Mouse (Mus musculus) liver, adult 2 months (tissue): Measurements from ENCODE around the gene 6430628N08Rik. TPM values are rescaled to one million over a fixed set of nuclear protein-coding genes. Genes with fewer than 3 reads are reported as not detected.

ENCODE experiments used
- DNase-seq: peaks from one replicate; pipeline ENCODE4 v3.0.0-alpha.2; 2011; ENCODE audit warnings: low read depth, low spot score; ENCODE audit errors: extremely low read depth
- H3K27ac ChIP-seq: fragments of 200-500 bp; replicated peaks from 2 replicates; pipeline ENCODE4 v1.5.1; 2012; ENCODE audit warnings: low read depth, mild to moderate bottlenecking, control low read depth, inconsistent platforms, low read length; ENCODE audit not compliant: insufficient read depth
- H3K27me3 ChIP-seq: fragments of 200-500 bp; 2 replicates; pipeline ENCODE4 v1.6.1; 2012; ENCODE audit warnings: mild to moderate bottlenecking, moderate library complexity, low read length, inconsistent platforms; ENCODE audit not compliant: control insufficient read depth, insufficient read depth
- H3K36me3 ChIP-seq: fragments of 200-500 bp; 2 replicates; pipeline ENCODE4 v1.6.1; 2012; ENCODE audit warnings: low read length, inconsistent platforms; ENCODE audit not compliant: control insufficient read depth, insufficient read depth
- H3K4me1 ChIP-seq: fragments of 200-500 bp; 2 replicates; pipeline ENCODE4 v1.6.1; 2011; ENCODE audit warnings: low read length; ENCODE audit not compliant: control insufficient read depth, insufficient read depth
- H3K4me3 ChIP-seq: fragments of 200-500 bp; 2 replicates; pipeline ENCODE4 v1.5.1; 2011; ENCODE audit warnings: low read depth, mild to moderate bottlenecking, control low read depth, low read length, moderate library complexity; ENCODE audit not compliant: insufficient read depth
- H3K79me2 ChIP-seq: fragments of 200-500 bp; 2 replicates; pipeline ENCODE4 v1.6.1; 2012; ENCODE audit warnings: inconsistent platforms, mild to moderate bottlenecking, low read length, moderate library complexity; ENCODE audit not compliant: control insufficient read depth, insufficient read depth
- H3K9ac ChIP-seq: fragments of 200-500 bp; 2 replicates; pipeline ENCODE4 v1.6.1; 2012; ENCODE audit warnings: low read depth, mild to moderate bottlenecking, control low read depth, inconsistent platforms, low read length
- CTCF ChIP-seq: fragments of 200-500 bp; IDR thresholded peaks from 2 replicates; pipeline ENCODE4 v1.5.1; 2011; ENCODE audit warnings: low read depth, low read length, control low read depth
- POLR2A ChIP-seq: fragments of 200-500 bp; IDR thresholded peaks from 2 replicates; pipeline ENCODE4 v1.6.1; 2011; ENCODE audit warnings: low read length, control low read depth; ENCODE audit not compliant: insufficient read depth; ENCODE audit errors: extremely low read depth
- WGBS: fragments of 180-500 bp; shearing (Covaris S2); methylation state at CpG from one replicate; pipeline ENCODE4 v1.1.7; 2018; 5-methylcytosine and 5-hydroxymethylcytosine counted together
- polyA plus RNA-seq: library from polyadenylated mRNA; depleted of rRNA; stranded (reverse); fragments of >200 nt; gene quantifications from 2 replicates; pipeline ENCODE4 v1.2.3, GENCODE M21; 2012
- total RNA-seq: library from RNA; depleted of rRNA; stranded (reverse); fragments of >200 nt; gene quantifications from 2 replicates; pipeline ENCODE4 v1.2.3, GENCODE M21; 2014

Gene 6430628N08Rik
- total and polyA plus RNA-seq, 2 experiments: not detected

DNA sequence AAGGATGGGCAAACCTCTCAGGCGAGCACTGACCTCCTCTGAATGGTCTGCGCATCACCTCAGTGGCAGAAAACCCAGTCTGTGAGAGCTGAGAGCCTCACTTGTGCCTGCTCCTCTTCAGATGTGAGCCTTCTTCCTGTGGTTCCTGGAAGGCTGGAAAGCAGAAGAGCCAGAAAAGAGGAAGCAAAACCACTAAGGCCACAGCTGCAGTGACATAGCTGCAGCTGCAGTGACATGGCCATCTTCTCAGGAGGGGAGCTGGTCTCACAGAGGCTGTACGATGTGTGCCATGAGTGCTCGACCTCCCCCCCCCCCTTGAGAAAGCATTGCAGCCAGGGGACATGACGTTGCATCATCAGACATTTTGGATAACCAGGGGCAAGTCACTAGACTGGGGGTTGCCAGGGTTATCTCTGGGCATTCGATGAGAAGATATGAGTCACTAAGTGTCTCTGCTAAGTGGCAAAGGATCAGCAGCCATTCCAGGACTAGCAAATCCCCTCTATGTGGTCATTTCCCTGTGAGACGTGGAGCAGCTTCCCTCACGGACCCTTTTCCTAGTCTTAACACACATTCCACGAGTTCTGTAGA, 33.1 kb upstream of the 6430628N08Rik start:
- WGBS: 78% methylated on average over 9 of the region's 9 CpGs
- Histone ChIP-seq H3K36me3 (peaks cover 20% of the 10 kb centered on the region), H3K27ac (no peak overlapping the region), H3K4me3 (no peak overlapping the region), H3K4me1 (no peaks in the 10 kb centered on the region), H3K79me2 (no peaks in the 10 kb centered on the region), H3K9ac (no peak overlapping the region), H3K27me3 (no peaks in the 10 kb centered on the region)
- DNase-seq: peak; percentile 16
- TF ChIP-seq POLR2A (no peak), CTCF (no peak)

DNA sequence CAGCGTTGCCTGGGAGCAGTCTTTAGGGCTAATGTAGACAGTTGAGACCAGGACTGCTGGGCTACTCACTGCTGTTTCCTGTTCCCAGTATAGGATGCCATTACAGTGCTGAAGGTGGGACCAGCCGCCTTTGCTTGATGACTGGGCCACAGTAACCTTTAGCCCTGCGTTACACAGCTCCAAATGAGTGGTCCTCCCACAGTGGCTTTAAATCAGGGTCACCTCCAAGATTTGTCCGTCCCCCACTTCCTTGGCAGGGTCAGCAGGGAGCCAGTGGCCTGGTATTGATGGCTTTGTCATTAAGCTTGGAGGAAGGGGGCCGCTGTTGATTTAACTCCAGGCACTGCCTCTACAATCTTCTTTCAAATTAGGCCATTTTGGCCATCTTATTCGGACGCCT, 27.1 kb upstream of the 6430628N08Rik start:
- H3K4me3 ChIP-seq: no peak overlapping the region
- TF ChIP-seq CTCF (no peak), POLR2A (no peak)
- H3K36me3 ChIP-seq: peaks cover 31% of the 10 kb centered on the region
- no peaks in the 10 kb centered on the region for H3K79me2 ChIP-seq
- no peak overlapping the region for H3K27ac ChIP-seq
- H3K4me1 ChIP-seq: no peaks in the 10 kb centered on the region
- 94% methylated on average over 7 of the region's 7 CpGs for WGBS
- H3K27me3 ChIP-seq: no peaks in the 10 kb centered on the region
- DNase-seq: no peak
- no peak overlapping the region for H3K9ac ChIP-seq

DNA sequence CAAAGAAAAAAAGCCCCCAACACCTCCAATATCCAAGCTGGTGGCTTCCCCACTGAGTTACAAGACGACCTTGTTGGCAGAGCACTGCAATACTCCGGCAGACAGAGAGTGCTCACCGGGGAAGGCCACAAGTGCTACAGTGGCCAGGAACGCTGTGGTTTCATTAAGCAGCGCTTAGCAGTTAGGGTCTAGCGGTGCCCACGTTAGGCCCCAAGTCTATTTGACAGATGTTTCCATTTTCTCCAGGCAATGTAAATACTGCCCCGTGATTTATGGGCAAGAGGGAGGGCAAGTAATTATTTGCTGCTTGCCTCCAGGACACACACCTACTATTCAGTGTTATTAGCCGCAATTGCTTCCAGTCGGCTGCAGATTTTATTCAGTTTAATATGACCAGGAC, 26.6 kb upstream of the 6430628N08Rik start:
- peaks cover 31% of the 10 kb centered on the region for H3K36me3 ChIP-seq
- WGBS: 83% methylated on average over 10 of the region's 10 CpGs

DNA sequence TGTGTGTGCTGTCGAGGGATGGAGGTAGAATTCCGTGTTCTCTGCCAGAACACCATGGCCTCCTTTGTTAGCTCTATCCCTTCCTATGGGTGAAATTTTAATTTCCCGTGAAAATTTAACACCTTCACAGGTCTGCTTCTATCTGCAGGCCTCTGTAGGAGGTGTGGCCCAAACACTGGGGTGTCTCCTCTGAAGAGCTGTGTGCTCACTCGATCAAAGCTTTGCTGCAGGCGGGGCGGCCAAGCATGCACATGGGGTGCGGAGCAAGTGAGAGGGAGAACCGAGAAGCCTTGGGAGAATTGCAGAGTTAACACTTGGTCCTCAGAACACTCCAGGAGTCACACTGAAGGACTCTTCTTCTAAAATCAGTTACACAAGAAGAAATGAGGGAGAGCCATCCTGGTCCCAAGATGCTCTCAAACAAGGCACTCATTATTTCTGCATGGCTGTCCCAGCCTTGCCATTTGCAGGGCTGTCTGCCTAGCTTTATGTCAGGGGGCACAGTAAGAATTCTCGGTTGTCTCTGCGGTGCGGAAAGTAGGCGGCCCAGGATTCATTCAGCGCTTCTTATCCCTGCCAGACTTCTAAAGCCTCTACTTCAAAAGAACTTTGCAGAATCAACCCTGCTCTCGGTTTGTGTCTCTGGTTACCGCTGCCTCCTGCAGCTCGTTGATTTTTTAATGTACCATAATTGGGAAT, 20.8 kb upstream of the 6430628N08Rik start:
- TF ChIP-seq POLR2A: no peak
- TF ChIP-seq CTCF: no peak
- no peak overlapping the region for H3K4me3 ChIP-seq
- H3K27me3 ChIP-seq: no peaks in the 10 kb centered on the region
- no peaks in the 10 kb centered on the region for H3K79me2 ChIP-seq
- no peak overlapping the region for H3K9ac ChIP-seq
- no peak overlapping the region for H3K27ac ChIP-seq
- WGBS: 85% methylated on average over 16 of the region's 16 CpGs
- no peak for DNase-seq
- H3K4me1 ChIP-seq: no peaks in the 10 kb centered on the region
- peaks cover 39% of the 10 kb centered on the region for H3K36me3 ChIP-seq

More for the DNA sequence above, 26.6 kb upstream of the 6430628N08Rik start:
- Histone ChIP-seq H3K4me1 (no peaks in the 10 kb centered on the region), H3K27ac (no peak overlapping the region), H3K79me2 (no peaks in the 10 kb centered on the region), H3K9ac (no peak overlapping the region), H3K27me3 (no peaks in the 10 kb centered on the region), H3K4me3 (no peak overlapping the region)
- no peak for DNase-seq
- TF ChIP-seq POLR2A: no peak
- TF ChIP-seq CTCF: no peak

DNA sequence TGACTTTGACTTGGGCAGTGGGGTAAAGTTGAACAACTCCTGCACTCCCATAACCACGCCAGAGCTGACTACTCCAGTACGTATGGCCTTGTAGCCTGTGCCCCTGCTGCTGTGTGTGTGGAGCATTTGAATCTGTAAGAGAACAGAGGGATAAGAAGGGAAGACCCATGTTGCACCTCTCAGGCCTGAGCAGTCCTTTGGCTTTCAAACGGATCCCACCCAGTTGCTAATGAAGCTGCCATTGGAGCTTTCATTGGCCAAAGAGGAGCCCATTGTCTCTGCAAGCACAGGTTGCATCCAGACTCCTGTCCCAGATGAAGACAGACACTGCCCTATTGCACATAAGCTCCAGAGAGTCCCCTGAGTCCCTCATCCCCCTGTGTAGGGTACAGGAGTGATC, 17.2 kb upstream of the 6430628N08Rik start:
- H3K9ac ChIP-seq: no peak overlapping the region
- no peaks in the 10 kb centered on the region for H3K4me1 ChIP-seq
- no peaks in the 10 kb centered on the region for H3K27me3 ChIP-seq
- no peak for TF ChIP-seq POLR2A
- no peak for TF ChIP-seq CTCF
- WGBS: 93% methylated on average over 3 of the region's 3 CpGs
- no peak overlapping the region for H3K4me3 ChIP-seq
- peaks cover 34% of the 10 kb centered on the region for H3K36me3 ChIP-seq
- H3K79me2 ChIP-seq: no peaks in the 10 kb centered on the region
- no peak for DNase-seq
- no peak overlapping the region for H3K27ac ChIP-seq

DNA sequence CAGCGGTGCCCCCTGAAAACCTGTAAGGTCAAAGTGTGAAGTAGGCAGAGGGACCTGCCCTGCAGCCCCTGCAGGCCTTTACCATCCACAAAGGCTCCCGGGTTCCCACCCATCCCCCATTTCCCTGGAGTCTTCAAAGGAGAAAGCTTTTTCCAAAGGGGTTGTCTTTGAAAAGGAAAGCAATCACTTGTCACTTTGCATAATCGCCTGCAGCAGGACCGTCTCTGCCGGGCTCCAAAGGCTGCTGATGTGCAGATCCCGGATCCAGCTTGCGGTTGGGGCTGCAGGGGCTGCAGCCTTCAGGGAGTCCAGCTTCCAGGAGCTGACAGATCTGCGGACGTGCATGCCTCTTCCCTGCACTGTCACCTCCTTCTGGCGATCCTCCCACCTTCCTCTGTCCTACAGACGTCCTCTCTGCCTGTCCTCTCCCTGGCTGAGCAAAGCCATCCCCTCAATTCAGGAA, 12.2 kb upstream of the 6430628N08Rik start:
- no peak for DNase-seq
- TF ChIP-seq POLR2A: no peak
- TF ChIP-seq CTCF: no peak
- Histone ChIP-seq H3K9ac (no peak overlapping the region), H3K4me1 (no peaks in the 10 kb centered on the region), H3K4me3 (no peak overlapping the region), H3K27me3 (no peaks in the 10 kb centered on the region), H3K36me3 (peaks cover 17% of the 10 kb centered on the region; the same call in 1 of the 2 replicates), H3K79me2 (no peaks in the 10 kb centered on the region), H3K27ac (no peak overlapping the region)
- WGBS: 56% methylated on average over 11 of the region's 11 CpGs
